Mouse (Mus musculus): ENCODE measurements around the gene Phkg2. TPM values are rescaled to one million over a fixed set of nuclear protein-coding genes. Genes with fewer than 3 reads are reported as not detected.

Phkg2 gene
- total RNA-seq (2021): 10 to 100 TPM; 14.9 to 16.4 TPM
- long read RNA-seq, experiment 1, transcript Phkg2-201 (10 exons, 1,570 nt): major isoform, 7 of 11 reads
- long read RNA-seq, experiment 1, partial matches to known transcripts: 0 of 11 reads
- long read RNA-seq, experiment 1, other reads (novel, unspliced or antisense): 3 of 11 reads
- long read RNA-seq, experiment 2, partial matches to known transcripts: 0 of 3 reads
- long read RNA-seq, experiment 2, other reads (novel, unspliced or antisense): 2 of 3 reads

- peak; percentile 95 to 99 for DNase-seq
Measured at GRCm38 (mm10) chr7:127572895-127573471, at the start of gene Phkg2. Phkg2 (plus strand) TSS chr7:127573340.

GRCm38 (mm10) chr7:127541671-127542070 lies 31.5 kb upstream of the Phkg2 start:
- peak; percentile 48 to 57 for DNase-seq

- DNase-seq: peak; percentile 74 to 80
Measured at GRCm38 (mm10) chr7:127549116-127549835, 23.9 kb upstream of the Phkg2 start.

GRCm38 (mm10) chr7:127551558-127551957 lies 21.6 kb upstream of the Phkg2 start:
- no peak for DNase-seq

DNA sequence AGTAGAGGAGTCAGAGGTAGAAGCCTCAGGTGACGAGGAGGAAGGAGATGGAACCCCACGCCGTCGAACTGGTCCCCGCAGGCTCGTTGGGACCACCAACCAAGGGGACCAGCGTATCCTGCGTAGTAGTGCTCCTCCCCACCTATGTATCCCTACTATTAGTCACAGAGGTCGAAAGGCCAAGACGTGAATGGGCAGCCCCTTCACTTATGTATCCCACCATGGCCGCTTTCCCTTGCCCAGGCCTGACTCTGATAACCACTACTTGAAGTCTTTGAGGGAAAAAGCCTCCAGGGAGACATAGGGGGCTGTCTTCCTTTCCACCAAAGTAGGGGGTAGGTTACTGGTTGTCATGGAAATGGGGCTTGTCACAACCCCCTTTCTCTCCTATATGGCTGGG lies 12.6 kb upstream of the Phkg2 start:
- no peak for DNase-seq

DNA sequence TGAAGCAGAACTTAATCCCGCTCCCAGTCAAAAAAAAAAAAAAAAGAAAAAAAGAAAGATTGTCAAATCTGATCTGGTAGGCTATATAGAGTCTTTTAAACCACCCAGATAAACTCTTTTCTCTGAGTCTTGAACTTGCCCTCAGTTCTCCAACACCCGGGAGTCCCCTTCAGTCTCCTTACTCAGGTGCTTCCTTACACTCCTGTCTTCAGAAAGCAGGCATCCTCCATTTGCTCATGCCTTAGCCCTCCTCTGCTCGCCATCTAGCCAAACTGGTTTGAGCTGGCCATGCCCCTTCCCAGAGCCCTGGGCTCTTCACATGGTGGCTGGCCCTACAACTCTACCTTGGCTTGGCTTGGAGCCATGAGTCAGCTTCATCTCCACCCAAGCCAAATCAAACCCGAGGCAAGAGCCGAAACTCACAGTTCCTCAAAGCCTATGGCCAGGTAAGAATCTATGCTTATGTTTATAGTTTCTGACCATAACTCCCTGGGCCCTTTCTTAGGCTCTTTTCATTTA lies 11.7 kb upstream of the Phkg2 start, which contains the start of gene Tmem265:
Tmem265 (plus strand) TSS at position 51 of the 519 bp plus-strand sequence.
- DNase-seq: no peak

DNA sequence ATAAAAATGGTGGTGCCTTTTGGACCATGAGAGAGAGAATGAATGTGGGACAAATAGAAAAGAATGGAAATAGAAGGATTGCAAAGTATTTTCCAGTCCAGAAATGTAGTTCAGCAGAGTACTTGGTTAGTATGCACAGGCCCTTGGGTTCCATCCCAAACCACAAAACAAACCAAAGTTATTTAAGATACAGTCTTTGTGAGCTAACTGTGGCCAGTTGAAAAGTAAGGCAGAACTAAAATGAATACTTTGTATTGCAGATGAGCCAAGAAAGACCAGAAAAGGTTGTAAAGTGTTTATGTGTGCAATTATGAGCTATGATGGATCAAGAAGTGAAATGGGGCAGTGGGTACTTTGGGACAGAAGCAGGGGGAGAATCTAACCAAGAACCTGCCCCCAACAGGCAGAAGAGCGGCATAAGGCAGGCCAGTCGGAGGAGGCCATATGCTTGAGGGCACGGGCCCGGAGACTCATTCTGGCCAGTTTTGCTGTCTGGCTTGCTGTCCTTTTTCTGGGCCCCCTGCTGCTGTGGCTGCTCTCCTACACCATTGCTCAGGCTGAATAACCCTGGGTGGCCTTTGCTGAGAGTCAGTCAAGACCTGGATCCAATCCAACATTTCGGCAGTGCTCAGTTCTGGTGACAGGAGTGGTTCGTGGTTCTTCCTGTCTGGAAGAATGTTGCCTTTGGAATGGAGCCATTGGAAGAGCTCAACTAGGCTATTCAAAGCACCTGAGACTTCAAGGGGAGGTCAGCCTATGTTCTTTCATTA lies 8.6 kb upstream of the Phkg2 start:
- DNase-seq: peak; percentile 67 to 73

GRCm38 (mm10) chr7:127573503-127574008 lies 416 bp downstream of the Phkg2 start:
- peak in 1 of 2 experiments; percentile 37 for DNase-seq

DNA sequence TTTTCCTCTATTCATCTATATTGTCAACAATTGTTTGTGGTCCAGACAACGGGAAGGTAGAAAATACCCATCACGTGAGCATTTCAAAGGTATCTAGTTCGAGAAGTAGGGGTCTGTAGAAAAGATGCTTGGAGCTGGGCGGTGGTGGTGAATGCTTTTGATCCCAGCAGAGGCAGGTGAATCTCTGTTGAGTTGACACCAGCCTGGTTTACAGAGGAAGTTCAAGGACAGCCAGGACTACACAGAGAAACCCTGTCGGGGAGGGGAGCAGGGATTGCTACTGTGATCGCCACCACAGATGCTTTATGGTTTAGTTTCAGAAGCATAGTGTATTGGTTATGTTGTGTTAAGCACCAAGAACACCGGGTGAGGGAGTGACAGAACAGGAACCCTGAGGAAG lies 975 bp downstream of the Phkg2 start:
- no peak for DNase-seq

DNA sequence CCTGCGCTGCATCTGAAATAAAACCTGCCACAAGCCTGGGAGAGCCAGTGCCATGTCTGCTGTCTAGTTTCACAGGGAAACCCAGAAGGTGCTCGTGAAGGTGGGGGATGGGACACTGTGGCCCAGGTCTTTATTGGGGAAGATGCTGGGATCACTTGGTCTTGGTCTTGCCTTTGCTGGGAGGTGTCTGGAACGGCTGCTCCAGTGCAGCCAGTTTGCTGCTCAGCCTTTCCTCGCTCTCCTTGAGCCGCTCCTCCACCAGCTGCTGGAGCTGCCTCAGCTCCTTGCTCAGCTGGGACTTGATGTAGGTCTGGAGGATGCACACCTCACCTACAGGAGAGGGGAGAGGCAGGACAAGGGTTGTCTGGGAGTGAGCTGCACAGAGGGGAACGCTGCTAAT lies 10.1 kb downstream of the Phkg2 start:
- DNase-seq: no peak

DNA sequence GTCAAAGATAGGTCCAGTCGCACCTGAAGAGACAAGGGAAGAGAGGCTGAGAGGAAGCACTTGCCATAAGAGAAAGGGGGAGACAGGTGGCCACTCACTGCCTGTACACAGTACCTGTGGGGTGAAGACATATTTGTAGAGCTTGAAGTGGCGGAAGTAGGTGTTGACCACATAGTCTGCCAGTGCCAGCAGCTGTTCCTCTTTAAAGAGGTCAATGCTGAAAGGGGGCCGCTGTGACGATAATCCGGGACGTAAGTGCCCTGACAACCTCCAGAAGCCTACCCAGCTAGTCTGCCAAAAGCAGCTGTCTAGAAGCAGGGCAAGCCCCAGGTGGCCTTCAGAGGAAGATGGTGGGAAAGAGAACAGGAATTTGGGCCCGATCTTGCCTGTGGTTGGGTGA lies 11.9 kb downstream of the Phkg2 start:
- no peak for DNase-seq

DNA sequence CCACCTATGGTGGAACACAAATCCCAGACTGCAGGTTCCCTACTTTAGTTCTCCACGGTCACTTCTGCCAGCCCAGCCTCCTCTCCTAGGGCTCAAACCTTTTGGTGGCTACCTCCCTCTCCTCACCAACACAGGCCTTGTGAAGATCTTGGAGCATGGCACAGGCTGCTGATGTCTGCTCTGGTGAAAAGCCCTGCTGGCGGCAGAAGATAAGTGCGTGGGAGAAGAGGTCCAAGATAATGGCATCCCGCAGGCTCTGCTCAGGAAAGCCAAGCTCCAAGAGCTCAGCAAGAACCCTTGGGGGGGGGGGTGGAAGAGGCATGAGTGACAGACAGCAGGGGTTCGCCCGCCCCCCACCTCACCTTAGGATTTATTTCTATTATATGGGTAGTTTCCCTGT lies 13.0 kb downstream of the Phkg2 start:
- DNase-seq: no peak

- DNase-seq: no peak
Measured at GRCm38 (mm10) chr7:127587196-127587595, 14.1 kb downstream of the Phkg2 start.

GRCm38 (mm10) chr7:127588011-127588871 lies 15.1 kb downstream of the Phkg2 start, which contains the start of the genes Ccdc189 and Rnf40:
Ccdc189 (minus strand) TSS chr7:127588595.
Rnf40 (plus strand) TSS chr7:127588767.
- peak; percentile 94 to 98 for DNase-seq

DNA sequence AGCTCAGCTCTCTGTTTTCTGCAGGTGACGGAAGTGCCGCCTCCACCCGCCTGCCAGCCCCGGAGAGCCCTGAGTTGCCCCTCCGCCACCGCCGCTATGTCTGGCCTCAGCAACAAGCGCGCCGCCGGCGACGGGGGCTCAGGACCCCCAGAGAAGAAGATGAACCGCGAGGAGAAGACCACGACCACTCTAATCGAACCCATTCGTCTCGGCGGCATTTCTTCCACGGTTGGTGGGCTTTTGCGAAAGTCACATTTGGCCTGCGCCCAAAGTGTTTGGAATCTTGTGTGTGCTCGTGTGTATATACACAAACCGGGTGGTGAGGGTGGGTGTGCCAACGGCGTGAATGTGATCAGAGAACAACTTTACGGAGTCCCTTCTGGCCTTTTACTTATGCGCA lies 15.8 kb downstream of the Phkg2 start:
- DNase-seq: no peak

DNA sequence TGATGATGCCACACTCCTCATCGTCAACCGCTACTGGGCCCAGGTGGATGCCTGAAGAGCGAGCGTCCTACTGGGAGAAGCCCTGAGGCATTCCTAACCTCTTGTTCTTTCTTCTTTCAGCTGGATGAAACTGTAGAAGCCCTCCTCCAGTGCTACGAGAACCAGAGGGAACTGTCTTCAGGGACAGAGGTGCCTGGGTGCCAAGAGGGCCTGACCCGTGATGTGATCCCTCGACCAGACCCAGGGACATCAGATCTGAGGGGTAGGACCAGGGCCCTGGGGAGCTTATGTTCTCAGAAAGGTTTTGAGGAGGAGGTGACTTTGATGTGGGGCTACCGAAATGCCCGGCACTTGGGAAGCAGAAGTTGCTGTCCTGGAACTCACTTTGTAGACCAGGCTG lies 16.5 kb downstream of the Phkg2 start:
- no peak for DNase-seq

- no peak for DNase-seq
Measured at GRCm38 (mm10) chr7:127591108-127591507, 18.0 kb downstream of the Phkg2 start.

DNA sequence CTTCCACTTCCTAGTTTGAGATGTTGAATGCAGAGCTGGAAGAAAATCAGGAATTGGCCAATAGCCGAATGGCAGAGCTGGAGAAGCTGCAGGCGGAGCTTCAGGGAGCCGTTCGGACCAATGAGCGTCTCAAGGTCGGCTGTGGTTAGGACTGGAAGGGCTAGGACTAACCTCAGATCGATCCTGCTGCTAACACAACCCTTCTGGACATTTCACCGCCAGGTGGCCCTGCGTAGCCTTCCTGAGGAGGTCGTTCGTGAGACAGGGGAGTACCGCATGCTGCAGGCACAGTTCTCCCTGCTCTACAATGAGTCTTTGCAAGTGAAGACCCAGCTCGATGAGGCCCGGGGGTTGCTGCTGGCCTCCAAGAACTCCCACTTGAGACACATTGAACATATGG lies 19.4 kb downstream of the Phkg2 start:
- no peak for DNase-seq

- no peak for DNase-seq
Measured at GRCm38 (mm10) chr7:127596747-127597146, 23.6 kb downstream of the Phkg2 start.

DNA sequence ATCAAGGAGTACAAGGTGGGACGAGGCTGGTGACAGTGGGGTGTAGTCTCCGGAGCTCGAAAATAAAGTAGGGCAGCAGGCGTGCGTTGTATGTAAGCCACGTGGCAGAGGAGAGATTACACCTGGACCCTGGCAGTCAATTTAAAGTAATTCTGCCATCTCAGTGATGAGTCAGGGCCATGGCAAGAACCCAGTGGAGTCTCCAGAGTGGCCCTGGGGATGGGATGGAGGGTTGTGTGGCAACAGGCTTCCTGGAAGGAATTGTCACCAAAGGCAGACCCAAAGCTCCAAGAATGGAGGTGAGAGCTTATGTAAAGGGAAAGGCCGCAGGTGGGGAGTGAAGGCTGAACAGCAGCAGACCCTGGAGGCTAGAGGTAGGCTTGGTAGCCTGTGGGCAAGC lies 27.5 kb downstream of the Phkg2 start:
- DNase-seq: no peak

DNA sequence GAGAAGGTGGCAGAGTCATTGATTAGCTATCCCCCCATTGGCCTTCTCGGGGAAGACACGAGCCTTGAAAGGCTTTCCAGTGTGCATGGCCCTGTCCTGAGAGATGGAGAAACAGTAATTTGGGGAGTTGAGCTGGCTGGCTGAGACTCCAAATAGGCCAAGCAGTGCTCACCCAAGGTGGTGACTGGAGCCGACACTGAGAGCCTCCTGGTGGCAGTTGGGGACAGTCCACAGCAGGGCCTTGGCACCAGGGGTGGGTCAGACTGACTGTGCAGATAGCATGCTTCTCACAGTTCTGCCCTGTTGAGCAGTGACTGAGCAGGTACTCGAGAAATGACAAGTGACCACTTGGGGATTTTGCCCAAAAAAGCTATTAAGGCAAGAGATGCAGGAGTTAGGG lies 28.6 kb downstream of the Phkg2 start:
- DNase-seq: no peak

Measured in heart, adult 18-20 months (tissue).